Mouse (Mus musculus) liver, embryonic 14.5 days (tissue): ENCODE measurements around the gene Aldh1l1.

ENCODE experiments used
- CTCF ChIP-seq: IDR thresholded peaks from 2 replicates; pipeline ENCODE4 v1.5.1; 2016; ENCODE audit warnings: antibody characterized with exemption, low read depth, control low read depth
- EP300 ChIP-seq: IDR thresholded peaks from 2 replicates; pipeline ENCODE4 v1.6.1; 2016; ENCODE audit warnings: antibody characterized with exemption, low read depth

GRCm38 (mm10) chr6:90499509-90499908 lies 13.3 kb downstream of the Aldh1l1 start:
- TF ChIP-seq CTCF (no peak), EP300 (no peak)
